Mouse (Mus musculus): ENCODE measurements around the gene Enoph1.

DNA sequence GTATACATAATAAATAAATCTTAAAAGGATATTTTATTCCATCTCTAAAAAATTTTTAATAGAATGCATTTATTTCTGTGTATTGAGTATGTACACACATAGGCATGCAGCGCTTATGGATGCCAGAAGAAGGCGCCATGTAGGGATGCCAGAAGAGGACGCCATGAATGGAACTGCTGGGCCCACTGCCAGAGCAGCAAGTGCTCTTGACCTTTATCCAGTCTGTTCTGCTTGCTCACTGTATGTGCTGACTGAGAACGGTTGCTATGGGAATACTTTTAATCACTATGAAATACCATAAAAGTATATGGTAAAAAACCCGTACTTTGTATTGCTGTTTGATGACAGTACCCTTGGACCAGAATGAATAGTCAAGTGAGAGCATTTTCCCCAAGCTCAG is 3.6 kb downstream of the Enoph1 start:
- TF ChIP-seq CTCF (conservative IDR thresholded peaks at IDR 0.05 in 1 of 2, IDR thresholded peaks at IDR 0.05 in 1 of 2; ENCODE audit: low read depth in 2 of 2, low read length in 2 of 2) (no peak), ZKSCAN1 (IDR thresholded peaks at IDR 0.05; ENCODE audit: borderline replicate concordance, low read depth, low read length) (no peak), POLR2A (IDR thresholded peaks at IDR 0.05; ENCODE audit: low read depth, low read length) (no peak), MAX (IDR thresholded peaks at IDR 0.05; ENCODE audit: low read length) (no peak), NRF1 (IDR thresholded peaks at IDR 0.05; ENCODE audit: low read depth, low read length) (no peak), SIN3A (IDR thresholded peaks at IDR 0.05; ENCODE audit: low read length) (no peak)

Data from CH12.LX (cell line).